Mouse (Mus musculus) urinary bladder, postnatal 4 days (tissue): ENCODE data around the gene Fam114a1.

Source experiments
- DNase-seq, 2 experiments: peaks; one replicate each; pipeline ENCODE4 v3.0.0; 2021 to 2022; ENCODE audit warnings: low spot score in 2 of 2

The Fam114a1 gene

DNA sequence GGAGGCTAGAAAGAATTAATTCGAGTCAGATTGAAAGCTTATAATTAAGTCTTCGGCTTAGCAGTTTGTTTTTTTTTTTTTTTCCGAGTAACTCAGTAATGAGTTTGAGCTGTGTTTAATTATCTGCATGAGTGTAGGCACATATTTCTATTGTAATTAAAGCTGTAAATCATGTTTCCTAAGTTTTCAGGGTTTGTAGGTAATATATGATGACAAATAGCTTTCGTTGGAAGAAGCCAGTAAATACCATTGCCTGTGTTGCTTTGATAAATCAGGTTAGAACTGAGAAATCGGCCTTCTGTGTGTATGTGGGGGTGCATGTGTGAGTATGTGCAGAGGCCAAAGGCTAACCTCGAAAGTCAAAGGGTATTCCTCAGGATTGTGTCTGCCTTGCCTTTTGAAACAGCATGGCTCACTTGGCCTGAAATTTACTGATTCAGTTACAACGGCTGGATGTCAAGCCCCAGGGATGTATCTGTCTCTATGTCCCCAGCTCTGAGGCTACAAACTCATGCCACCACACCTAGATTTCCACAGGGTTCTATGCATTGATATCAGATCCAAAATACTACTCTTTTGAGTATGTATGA lies 34.2 kb downstream of the Fam114a1 start:
- DNase-seq, result no peak

GRCm38 (mm10) chr5:65005251-65005650 lies 35.4 kb downstream of the Fam114a1 start:
- DNase-seq, result no peak

DNA sequence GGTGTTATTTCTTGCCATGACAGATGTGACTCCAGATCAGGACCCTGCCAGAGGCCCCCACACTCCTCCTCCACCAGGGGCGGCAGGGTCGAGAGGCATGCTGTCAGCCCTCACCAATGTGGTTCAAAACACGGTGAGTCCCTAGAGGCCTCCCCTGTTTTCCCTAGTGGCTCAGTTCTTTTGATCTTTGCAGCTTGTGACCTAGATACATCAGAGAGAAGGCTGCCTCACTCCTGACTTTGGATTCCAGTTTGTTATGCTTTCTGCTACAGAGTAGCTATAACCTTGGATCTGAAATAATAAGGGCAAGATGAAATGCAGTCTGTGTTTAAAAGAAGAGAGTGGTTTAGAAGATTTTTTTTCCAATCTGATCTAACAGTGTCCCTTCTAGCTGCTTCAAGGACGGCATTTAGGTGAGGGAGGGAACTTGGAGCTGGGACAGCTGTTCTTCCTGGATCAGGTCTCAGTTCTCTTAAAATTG lies 36.2 kb downstream of the Fam114a1 start:
- no peak for DNase-seq

DNA sequence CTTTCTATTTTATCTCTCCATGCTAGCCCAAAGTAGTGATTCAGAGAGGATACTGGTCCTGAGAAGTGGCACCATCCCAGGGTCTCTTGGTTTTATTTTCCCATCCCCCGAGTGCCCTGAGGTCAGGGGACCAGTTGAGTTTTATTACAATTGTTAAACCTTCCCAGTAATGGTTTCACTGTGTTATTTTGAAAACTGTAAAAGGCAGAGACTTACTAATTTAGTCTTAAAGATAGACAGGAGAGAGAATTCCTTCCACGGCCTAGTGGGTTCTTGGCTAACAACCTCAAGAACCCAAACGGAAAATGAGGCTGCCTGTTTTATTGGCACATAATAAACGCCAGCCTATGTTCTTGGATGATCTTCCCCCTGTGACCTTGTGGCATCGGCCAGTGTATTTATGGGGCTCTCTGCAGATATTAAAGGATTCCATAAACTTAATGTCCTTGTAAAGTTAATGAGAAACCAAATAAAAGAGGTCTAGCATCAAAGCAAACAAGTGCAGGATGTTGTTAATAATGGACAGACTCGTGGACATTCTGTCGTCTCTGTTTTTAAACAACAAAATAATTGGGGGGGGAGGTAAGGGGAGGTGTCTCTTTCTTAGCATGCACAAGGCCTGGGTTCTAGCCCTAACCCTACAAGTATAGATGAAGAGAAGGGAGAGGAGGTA lies 42.2 kb downstream of the Fam114a1 start:
- DNase-seq, result no peak

DNA sequence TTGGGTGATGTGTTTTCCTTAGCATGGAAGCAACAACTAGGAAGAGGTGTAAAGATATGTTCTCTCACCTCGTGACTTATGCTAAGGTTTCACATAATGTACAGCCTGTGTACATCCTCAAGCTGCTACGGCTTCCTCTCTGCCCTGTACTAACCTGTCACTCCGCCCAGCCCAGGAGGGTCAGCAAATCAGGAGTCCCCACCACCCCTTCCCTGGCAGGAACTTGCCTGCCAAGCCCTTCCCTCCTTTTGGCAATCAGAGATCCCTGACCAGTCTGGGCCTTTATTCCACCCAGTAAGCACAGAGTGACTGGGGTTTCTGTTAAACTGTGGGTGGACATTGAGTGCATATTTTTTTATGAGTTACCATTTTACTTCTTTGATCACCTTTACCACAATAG lies 45.6 kb downstream of the Fam114a1 start:
- no peak for DNase-seq

GRCm38 (mm10) chr5:65019109-65019508 lies 49.2 kb downstream of the Fam114a1 start:
- no peak for DNase-seq

DNA sequence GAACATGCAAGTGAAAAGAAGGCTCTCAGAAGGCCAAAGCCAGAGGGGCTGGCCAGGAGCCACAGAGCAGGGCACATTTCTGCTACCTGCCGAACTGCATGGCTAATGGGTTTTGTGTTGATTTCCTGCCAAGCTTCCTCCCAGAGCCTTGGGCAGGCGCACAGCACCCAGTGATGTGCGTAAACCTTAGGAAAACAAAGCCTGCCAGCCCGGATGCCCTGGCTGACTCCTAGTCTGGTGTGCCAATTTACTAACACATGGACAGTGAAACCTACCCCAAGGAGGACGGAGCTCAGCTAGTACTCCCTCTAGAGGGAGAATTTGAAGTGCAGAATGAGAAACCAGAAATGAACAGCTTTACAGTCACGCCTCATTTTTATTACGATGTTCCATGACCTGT lies 50.0 kb downstream of the Fam114a1 start:
- no peak for DNase-seq

DNA sequence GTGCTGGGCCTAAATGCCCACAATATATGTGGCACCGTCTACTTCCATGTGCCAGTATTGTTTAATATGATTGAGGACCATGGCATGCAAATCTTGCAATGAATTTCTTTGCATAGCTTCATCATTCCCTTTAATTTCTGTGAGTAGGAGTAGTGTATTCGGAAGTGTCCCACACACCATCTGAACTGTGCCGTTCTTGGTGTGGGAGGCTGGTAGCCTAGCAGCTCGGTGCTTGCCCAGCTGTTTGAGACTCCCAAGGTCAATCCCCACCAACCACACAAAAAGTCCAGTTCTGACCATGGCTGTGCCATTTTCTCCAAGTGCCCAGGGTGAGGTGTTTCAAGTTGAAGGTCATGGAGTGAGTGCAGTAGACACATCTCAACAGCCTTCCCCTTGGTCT lies 52.1 kb downstream of the Fam114a1 start:
- DNase-seq, result no peak

DNA sequence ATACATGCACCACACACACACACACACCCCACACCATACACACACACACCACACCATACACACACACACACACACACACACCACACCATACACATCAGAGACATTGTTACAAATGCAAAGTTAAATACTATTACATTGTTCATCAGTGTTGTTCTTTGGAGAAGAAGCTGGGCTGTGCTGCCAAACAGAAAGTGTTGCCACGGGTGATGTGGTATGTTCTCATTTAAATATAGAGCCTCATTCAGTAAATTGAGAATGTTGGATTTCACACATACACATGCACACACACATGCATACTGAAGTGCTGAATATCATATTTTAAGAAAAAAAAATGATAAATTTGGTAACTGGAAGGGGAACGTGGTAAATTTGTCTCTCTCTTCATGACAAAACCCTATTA lies 54.8 kb downstream of the Fam114a1 start:
- no peak for DNase-seq

DNA sequence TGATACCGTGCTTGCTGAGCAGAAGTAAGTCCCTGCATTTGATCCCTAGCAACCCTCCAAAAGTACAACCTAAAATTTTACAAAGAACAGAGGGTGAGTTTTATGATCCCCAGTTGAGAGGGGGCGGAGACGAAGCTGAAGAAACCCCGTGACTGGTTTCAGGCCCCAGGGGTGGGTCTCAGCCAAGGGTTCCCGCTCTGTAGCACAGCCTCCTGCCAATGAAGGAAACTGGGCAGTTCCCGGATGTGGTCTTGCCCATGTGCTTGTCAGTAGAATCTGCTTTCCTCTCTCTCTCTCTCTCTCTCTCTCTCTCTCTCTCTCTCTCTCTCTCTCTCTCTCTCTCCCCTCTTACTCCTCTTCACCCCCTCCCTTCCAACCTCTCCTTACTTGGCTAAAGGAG lies 56.0 kb downstream of the Fam114a1 start:
- no peak for DNase-seq

DNA sequence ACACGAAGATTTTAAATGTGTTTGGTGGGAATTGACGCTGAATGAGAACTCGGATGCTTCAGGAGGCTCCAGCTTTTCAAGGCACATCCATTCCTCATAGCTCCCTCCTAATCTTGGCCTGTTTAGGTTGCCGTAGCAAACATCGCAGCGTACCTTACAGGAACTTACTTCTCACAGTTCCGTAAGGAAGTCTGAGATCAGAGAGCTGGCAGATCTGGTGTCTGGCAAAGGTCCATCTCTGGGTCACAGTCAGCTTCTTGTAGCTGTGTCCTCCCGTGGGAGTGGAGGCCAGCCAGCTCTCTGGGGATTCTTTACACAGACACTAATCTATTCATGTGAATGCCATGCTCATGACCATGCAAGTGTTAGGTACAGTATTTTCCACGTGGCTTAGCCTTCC lies 56.9 kb downstream of the Fam114a1 start:
- no peak for DNase-seq

- DNase-seq, result no peak
These were observed 58.1 kb downstream of the Fam114a1 start for GRCm38 (mm10) chr5:65028019-65028418.

- DNase-seq, result no peak
These were observed 66.7 kb downstream of the Fam114a1 start for GRCm38 (mm10) chr5:65036597-65036996.

- no peak for DNase-seq
These were observed 68.4 kb downstream of the Fam114a1 start for GRCm38 (mm10) chr5:65038305-65038704.

DNA sequence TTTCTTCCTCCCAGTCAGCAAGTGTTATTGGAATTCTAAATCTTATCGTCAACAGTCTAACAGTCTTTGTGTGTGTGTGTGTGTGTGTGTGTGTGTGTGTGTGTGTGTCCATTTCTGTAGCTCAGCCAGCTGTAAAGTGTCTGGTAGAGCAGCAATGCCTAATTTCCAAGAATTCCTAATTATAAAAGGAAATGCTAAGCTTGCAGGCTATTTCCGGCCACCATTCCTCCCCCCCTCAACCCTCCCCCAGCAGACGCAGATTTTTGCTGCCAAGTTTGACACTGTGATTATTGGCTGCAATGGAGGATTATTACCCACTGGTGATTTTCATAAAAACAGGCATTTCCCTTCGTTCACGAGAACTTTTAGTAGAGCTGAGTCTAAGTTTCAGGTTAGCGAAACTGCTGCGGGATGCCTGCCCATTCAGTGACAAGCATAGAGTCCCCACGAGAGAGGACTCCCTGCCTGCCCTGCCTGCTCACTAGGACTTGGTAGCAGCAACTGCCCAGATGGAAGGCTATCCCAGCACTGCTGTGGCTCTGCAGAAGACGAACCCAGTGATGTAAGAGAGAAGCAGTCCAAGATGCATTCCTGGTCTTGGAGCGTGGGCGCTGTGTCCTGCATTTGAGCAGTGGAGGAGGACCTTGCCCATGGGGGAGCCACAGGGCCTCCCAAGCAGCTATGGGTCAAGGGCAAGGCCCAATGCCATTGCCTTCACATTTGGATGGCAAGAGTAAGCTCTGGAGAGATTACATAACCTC lies 69.1 kb downstream of the Fam114a1 start:
- DNase-seq, result peak in 1 of 2 experiments; percentile 22

DNA sequence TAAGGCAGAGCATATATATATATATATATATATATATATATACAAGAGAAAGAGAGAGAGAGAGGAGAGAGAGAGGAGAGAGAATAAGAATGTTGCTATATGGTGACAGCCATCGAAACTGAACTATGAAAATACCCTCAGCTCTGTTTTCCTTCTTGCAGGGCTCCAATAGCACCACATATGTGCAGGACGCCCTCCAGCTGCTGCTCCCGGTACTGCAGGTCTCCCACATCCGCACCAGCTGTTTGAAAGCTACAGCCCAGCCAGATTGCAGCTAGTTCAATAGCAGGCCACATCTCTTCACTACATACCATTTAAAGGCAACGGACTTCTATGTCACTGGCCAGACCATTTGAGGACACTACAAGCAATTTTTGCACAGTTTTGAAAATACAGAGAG lies 70.6 kb downstream of the Fam114a1 start:
- no peak for DNase-seq

DNA sequence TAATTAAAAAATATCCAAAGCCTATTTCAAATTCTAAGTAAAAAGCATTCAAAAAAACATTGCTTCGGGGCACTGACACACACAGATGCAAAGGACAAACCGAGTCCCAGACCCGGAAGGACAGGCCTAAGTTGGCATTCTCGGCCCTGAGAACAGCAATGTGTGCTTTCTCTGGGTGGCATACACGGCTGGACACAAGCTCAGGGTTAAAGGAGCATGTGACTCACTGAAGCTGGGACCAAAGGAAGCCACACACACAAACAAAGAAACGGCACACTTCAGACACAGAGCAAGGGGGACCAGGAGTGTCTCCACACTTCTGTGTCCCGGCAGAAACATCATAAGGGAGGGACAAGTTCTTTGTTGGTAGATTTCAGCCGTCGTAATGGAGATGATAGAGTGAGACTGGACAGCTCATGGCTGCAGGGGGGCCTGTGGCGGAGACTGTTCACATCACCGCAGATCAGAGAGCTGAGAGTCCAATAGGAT lies 73.6 kb downstream of the Fam114a1 start:
- no peak for DNase-seq

GRCm38 (mm10) chr5:65045642-65046370 lies 75.9 kb downstream of the Fam114a1 start:
- no peak for DNase-seq

- no peak for DNase-seq
These were observed 76.8 kb downstream of the Fam114a1 start for GRCm38 (mm10) chr5:65046442-65047284.

DNA sequence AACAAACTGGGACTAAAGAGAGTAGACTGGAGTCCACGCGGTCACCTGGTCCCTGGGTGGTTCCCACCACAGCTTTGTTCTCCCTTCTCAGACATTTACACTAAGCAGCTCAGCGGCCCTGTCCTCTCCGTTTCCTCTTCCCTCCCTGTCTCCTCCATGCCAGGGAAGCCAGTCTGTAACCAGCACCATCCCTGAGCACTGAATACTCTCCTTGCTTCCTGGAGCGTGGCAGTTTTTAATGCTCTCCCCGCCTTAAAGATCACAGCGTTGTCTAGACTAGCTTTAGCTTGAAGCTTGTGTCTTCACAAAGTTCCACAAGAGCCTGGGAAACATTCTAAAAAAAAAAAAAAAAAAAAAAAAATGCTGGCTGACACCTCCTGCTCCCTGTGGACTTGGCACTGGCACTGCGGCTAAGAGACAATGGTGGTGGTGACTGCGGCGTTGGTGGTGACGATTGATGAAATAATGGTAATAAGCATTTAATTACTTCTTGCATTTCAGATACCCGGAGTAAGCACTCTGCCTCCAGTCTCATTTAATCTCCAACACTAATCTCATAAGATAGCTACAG lies 77.5 kb downstream of the Fam114a1 start:
- no peak for DNase-seq

DNA sequence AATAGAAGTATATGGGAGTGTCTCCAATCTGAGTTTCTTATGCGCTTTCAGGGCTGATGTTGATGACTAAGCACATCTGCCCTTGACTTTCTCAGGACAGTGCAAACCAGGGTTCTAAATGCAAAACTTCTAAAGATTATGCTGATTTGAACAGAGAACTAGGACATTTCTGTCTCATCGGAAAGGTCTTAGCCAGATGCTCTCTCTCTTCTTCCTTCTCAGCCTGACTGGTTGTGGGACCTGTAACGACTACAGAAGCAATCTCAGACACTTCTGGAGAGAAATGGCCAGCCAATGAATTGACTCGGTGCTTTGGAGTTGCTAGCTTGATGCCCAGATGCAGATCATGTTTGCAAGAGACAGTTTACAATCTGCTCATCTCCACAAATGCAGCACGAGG lies 80.0 kb downstream of the Fam114a1 start:
- DNase-seq, result no peak
